ENCODE assay signal across 8 mouse cellular contexts in genomic region chr13:25932810-25933209, GRCm38 (mm10).
DNase-seq lines count a peak whose midpoint lies in the region; ATAC-seq and TF ChIP-seq lines count a peak whose summit lies in the region.

No protein-coding gene starts in this region.

- H3K79me2 ChIP-seq in heart, adult 2 months (replicated peaks; ENCODE audit: control insufficient read depth, insufficient read depth, low read length) = no peaks in the 10 kb centered on the region

- peak; percentile 94 for ATAC-seq in forebrain, postnatal 0 days
- no peak for ATAC-seq in intestine, postnatal 0 days
- ATAC-seq in midbrain, embryonic 16.5 days = peak; percentile 94

- intact Hi-C loops in heart, adult 2 months (cut with DNase I) = loop anchor here (10.0 kb wide), 1 partner anchor 982 kb away; no protein-coding TSS in a partner anchor
- intact Hi-C loops in heart, postnatal 25 days (cut with DNase I) = loop anchor here (5.0 kb wide), 1 partner anchor 984 kb away; no protein-coding TSS in a partner anchor
- intact Hi-C loops in left cerebral cortex, postnatal 10 days (cut with DNase I) = loop anchor here (10.0 kb wide), 1 partner anchor 368 kb away; no protein-coding TSS in a partner anchor

- no peaks in the 10 kb centered on the region for H3K9me3 ChIP-seq in forebrain, postnatal 0 days (ENCODE audit: low read length)
- H3K9me3 ChIP-seq in intestine, postnatal 0 days (ENCODE audit: control insufficient read depth) = no peaks in the 10 kb centered on the region
- H3K9me3 ChIP-seq in midbrain, embryonic 16.5 days (replicated peaks; ENCODE audit: control insufficient read depth, low read length, poor library complexity, severe bottlenecking) = no peaks in the 10 kb centered on the region

- no peak overlapping the region for H3K9ac ChIP-seq in heart, adult 2 months (ENCODE audit: low read depth, low read length)
- no peak overlapping the region for H3K9ac ChIP-seq in forebrain, postnatal 0 days
- no peak overlapping the region for H3K9ac ChIP-seq in intestine, postnatal 0 days (ENCODE audit: low read depth, low read length)
- H3K9ac ChIP-seq in midbrain, embryonic 16.5 days (ENCODE audit: low read depth, low read length) = no peak overlapping the region

- H3K27ac ChIP-seq in heart, adult 2 months = no peak overlapping the region
- peak overlapping the region; percentile 62 for H3K27ac ChIP-seq in forebrain, postnatal 0 days (ENCODE audit: low read depth, low read length)
- no peak overlapping the region for H3K27ac ChIP-seq in intestine, postnatal 0 days (ENCODE audit: low read depth, low read length)
- H3K27ac ChIP-seq in midbrain, embryonic 16.5 days (ENCODE audit: low read length) = peak overlapping the region; percentile 83

- H3K4me1 ChIP-seq in heart, adult 2 months (ENCODE audit: control insufficient read depth, insufficient read depth, low read length) = peaks cover 2% of the 10 kb centered on the region
- H3K4me1 ChIP-seq in forebrain, postnatal 0 days (ENCODE audit: insufficient read depth) = 0 out of 2 replicates have a peak, but pooled peaks cover 3% of the 10 kb centered on the region
- H3K4me1 ChIP-seq in intestine, postnatal 0 days (replicated peaks; ENCODE audit: control insufficient read depth, insufficient read depth, low read length) = no peaks in the 10 kb centered on the region
- peaks cover 27% of the 10 kb centered on the region for H3K4me1 ChIP-seq in midbrain, embryonic 16.5 days (ENCODE audit: control insufficient read depth, insufficient read depth, low read length)

- no peak for TF ChIP-seq EP300 in heart, adult 2 months (IDR thresholded peaks at IDR 0.05; ENCODE audit: insufficient read depth, low read depth, low read length)

- no peak overlapping the region for H3K4me2 ChIP-seq in forebrain, postnatal 0 days (ENCODE audit: low read depth)
- no peak overlapping the region for H3K4me2 ChIP-seq in intestine, postnatal 0 days (replicated peaks; ENCODE audit: low read depth)
- H3K4me2 ChIP-seq in midbrain, embryonic 16.5 days (ENCODE audit: low read length) = no peak overlapping the region

- DNase-seq in heart, adult 2 months = no peak
- DNase-seq in heart, postnatal 25 days (ENCODE audit: low spot score) = no peak
- DNase-seq in cerebellum, adult 8-10 months = peak; percentile 21
- peak; percentile 96 for DNase-seq in forebrain, postnatal 0 days
- DNase-seq in left cerebral cortex, postnatal 10 days (ENCODE audit: extremely low spot score in 1 of 2, low spot score in 2 of 2) = peak; percentile 61 to 62
- peak; percentile 5 to 7 for DNase-seq in urinary bladder, postnatal 36 days (ENCODE audit: low spot score in 2 of 2)

- 0% methylated on average over 1 of the region's 1 CpGs for WGBS in heart, adult 2 months
- 0% methylated on average over 1 of the region's 1 CpGs for WGBS in forebrain, postnatal 0 days
- 0% methylated on average over 1 of the region's 1 CpGs for WGBS in intestine, postnatal 0 days
- WGBS in midbrain, embryonic 16.5 days = 0% methylated on average over 1 of the region's 1 CpGs

- H3K4me3 ChIP-seq in heart, adult 2 months = no peak overlapping the region
- H3K4me3 ChIP-seq in forebrain, postnatal 0 days (ENCODE audit: low read depth, low read length) = no peak overlapping the region
- H3K4me3 ChIP-seq in intestine, postnatal 0 days (ENCODE audit: low read depth, low read length) = no peak overlapping the region
- H3K4me3 ChIP-seq in midbrain, embryonic 16.5 days (ENCODE audit: low read depth, low read length) = no peak overlapping the region

- TF ChIP-seq CTCF in heart, adult 2 months (IDR thresholded peaks at IDR 0.05) = peak; percentile 93; the same call in 1 of the 2 replicates
- TF ChIP-seq CTCF in forebrain, postnatal 0 days (IDR thresholded peaks at IDR 0.05; ENCODE audit: low read depth) = peak; percentile 94
- TF ChIP-seq CTCF in intestine, postnatal 0 days (IDR thresholded peaks at IDR 0.05; ENCODE audit: low read depth) = peak; percentile 82

- H3K36me3 ChIP-seq in heart, adult 2 months (ENCODE audit: control insufficient read depth, insufficient read depth, low read length) = peaks cover 5% of the 10 kb centered on the region
- no peaks in the 10 kb centered on the region for H3K36me3 ChIP-seq in forebrain, postnatal 0 days (ENCODE audit: insufficient read depth)
- no peaks in the 10 kb centered on the region for H3K36me3 ChIP-seq in intestine, postnatal 0 days (ENCODE audit: control insufficient read depth, insufficient read depth)
- no peaks in the 10 kb centered on the region for H3K36me3 ChIP-seq in midbrain, embryonic 16.5 days (ENCODE audit: control insufficient read depth, insufficient read depth, low read length)

- H3K27me3 ChIP-seq in heart, adult 2 months (ENCODE audit: control insufficient read depth, insufficient read depth, low read length) = no peaks in the 10 kb centered on the region
- H3K27me3 ChIP-seq in forebrain, postnatal 0 days (ENCODE audit: insufficient read depth, low read length) = no peaks in the 10 kb centered on the region
- H3K27me3 ChIP-seq in intestine, postnatal 0 days (replicated peaks; ENCODE audit: control insufficient read depth, insufficient read depth, low read length) = no peaks in the 10 kb centered on the region
- no peaks in the 10 kb centered on the region for H3K27me3 ChIP-seq in midbrain, embryonic 16.5 days (ENCODE audit: control insufficient read depth, insufficient read depth, low read depth, low read length)

- TF ChIP-seq POLR2A in heart, adult 2 months (IDR thresholded peaks at IDR 0.05; ENCODE audit: insufficient read depth, low read depth, low read length) = no peak

Comparison
In these comparisons a context has a peak if more than half of its experiments do, and no peak if none do; other contexts are left out.
1. DNase-seq: peak in cerebellum, adult 8-10 months (single experiment), forebrain, postnatal 0 days (single experiment), left cerebral cortex, postnatal 10 days (2 of 2) and urinary bladder, postnatal 36 days (2 of 2); none in heart, adult 2 months (0 of 2) and heart, postnatal 25 days (single experiment).
2. H3K27ac ChIP-seq: peak in forebrain, postnatal 0 days (single experiment) and midbrain, embryonic 16.5 days (single experiment); none in heart, adult 2 months (single experiment) and intestine, postnatal 0 days (single experiment).
3. Peak in every context shown above with its lines, with median percentiles within 50 percentile points of each other: CTCF ChIP-seq.